Mouse (Mus musculus): ENCODE data around the gene Tnfsfm13. TPM values are rescaled to one million over a fixed set of nuclear protein-coding genes. Genes with fewer than 3 reads are reported as not detected.

Gene Tnfsfm13
- polyA plus RNA-seq (2012; ENCODE audit: low replicate concordance) = 5.4 and 13.6 TPM in 2 replicates

DNA sequence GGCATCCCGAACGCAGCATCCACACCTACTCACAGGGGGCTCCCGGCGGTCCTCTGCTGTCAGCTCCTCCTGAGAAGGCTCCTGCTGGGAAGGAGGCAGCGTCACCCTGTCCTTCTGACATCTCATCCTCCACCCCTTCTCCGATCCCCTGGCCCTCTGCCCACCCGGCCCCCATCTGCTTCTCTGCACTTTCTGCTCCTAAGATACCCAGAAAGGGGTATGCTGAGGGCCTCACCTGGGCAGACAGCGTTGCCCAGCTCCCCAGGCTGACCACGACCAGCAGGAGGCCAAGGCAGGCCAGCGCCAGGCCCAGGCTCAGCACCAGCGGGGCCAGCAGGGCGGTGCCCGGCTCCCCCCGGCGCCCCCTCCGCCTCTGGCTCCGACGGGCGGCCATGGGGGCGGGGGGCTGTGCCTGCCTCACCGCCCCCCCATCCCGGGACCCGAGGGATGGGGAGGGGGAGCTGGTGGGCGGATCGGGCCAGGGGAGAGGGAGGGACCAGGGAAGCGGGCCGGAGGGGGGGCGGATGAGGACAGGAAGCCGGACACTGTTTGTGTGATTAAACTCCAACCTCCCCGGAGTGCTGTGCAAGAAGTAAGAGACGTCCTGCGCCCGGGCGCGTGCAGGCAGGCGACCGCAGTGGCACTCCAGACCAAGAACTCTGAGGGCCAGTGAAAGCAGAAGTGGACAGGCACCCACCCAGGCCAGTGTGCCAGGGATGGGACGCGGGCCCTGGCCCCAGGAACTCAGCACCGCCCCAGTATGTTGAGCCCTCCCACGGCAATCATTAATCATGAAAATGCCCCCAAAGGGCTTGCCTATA is at the start of gene Tnfsfm13, which contains the start of gene Tnfsf12:
TSS of gene Tnfsfm13 (minus strand) at position 738 of the 821 bp plus-strand sequence.
TSS of gene Tnfsf12 (minus strand) at position 489 of the 821 bp plus-strand sequence.

GRCm38 (mm10) chr11:69685526-69686148 is 10.3 kb downstream of the Tnfsfm13 start, which contains the start of gene Tnfsf13:
Gene Tnfsf13, minus strand, starts transcription at chr11:69685784.

GRCm38 (mm10) chr11:69681314-69682208 is 14.3 kb downstream of the Tnfsfm13 start, which contains the start of gene Senp3:
Gene Senp3, minus strand, starts transcription at chr11:69682084.

GRCm38 (mm10) chr11:69672211-69672706 is 23.6 kb downstream of the Tnfsfm13 start, which contains the start of gene Eif4a1:
Gene Eif4a1, minus strand, starts transcription at chr11:69672423.

DNA sequence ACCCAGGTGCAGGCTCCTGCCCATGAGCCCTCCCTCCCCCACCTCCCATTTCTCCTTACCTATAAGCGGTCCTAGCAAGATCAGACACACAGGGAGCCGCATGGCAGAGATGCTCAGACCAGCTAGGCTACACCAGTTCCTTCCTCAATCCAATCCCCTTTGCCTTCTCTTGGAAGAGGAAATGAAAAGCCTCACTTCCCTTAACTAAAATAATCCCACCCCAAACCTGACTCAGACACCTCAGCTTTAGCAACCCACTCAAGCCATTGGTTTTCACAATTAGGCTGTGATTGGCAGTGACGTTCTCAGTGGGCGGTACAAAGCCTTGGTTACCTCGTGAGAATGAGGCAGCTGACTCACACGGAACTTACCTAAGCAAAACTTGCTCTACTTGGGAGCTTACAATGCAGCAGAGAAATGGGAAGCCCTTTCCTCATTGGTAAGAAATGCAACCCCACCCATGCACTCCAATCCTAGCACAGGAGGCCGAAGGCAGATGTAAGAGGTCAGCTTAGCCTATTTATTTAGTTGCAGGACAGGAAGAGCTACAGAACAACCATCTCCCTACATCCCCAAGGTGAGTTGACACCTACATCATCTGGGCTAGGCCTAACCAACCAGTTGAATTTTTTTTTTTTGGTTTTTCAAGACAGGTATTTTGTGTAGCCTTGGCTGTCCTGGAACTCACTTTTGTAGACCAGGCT is 29.8 kb downstream of the Tnfsfm13 start, which contains the start of gene Cd68:
TSS of gene Cd68 (minus strand) at position 193 of the 704 bp plus-strand sequence.

DNA sequence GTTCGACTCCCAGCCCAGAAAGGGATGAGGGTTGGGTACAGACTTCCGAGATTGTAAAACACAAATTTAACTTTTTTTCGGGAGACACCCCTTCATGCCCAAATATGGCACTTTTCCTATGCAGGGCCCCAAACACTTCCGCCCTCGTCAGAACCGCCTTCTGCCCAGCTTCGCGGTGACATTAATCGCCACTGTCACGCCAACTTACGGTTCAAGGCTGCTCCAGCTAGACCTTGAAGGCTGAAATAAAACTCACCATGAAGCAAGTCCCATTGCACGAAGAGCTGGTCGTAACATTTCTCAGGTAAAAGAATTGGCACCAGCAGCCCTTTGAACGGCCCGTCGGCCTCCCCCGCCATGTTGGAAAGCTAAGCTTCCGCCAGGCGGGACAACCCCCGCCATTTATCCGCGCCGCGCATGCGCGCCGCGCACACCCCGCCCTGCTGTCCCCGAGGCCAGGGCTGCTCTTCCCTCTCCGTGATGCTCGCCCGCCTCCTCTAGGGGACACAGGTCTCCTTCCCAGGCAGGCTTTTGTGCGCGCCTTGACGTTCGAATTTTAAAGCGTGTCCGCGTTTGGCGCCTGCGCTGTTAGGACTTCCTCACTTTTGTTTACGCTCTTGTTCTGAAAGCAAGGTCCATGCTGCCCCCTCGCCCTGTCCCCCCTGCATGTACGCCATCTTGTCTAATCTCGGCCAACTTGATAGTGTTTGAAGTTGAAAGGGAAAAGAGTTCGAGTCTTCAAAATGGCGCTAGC is 33.5 kb downstream of the Tnfsfm13 start, which contains the start of gene Mpdu1:
TSS of gene Mpdu1 (minus strand) at position 430 of the 754 bp plus-strand sequence.

GRCm38 (mm10) chr11:69655264-69656064 is 40.4 kb downstream of the Tnfsfm13 start, which contains the start of gene Sox15:
Gene Sox15, plus strand, starts transcription at chr11:69655314.

Other genes starting within 250 kb of the Tnfsfm13 start
- gene Dnah2, start 147.0 kb downstream of the Tnfsfm13 start, polyA plus RNA-seq (2012; ENCODE audit: low replicate concordance) = 0.30 and 0.55 TPM in 2 replicates
- gene Efnb3, start 135.9 kb downstream of the Tnfsfm13 start, polyA plus RNA-seq (2012; ENCODE audit: low replicate concordance) = 0.63 and 0.73 TPM in 2 replicates
- 2.2 and 18.6 TPM in 2 replicates for gene Wrap53, start 115.8 kb downstream of the Tnfsfm13 start, polyA plus RNA-seq (2012; ENCODE audit: low replicate concordance)
- 109 and 132 TPM in 2 replicates for gene Trp53, start 115.7 kb downstream of the Tnfsfm13 start, polyA plus RNA-seq (2012; ENCODE audit: low replicate concordance)
- gene Atp1b2, start 90.2 kb downstream of the Tnfsfm13 start, polyA plus RNA-seq (2012; ENCODE audit: low replicate concordance) = 2.5 and 19.1 TPM in 2 replicates
- not detected in 2 replicates for gene Shbg, start 78.2 kb downstream of the Tnfsfm13 start, polyA plus RNA-seq (2012; ENCODE audit: low replicate concordance)
- not detected in 2 replicates for gene Sat2, start 74.1 kb downstream of the Tnfsfm13 start, polyA plus RNA-seq (2012; ENCODE audit: low replicate concordance)
- gene Fxr2, start 63.1 kb downstream of the Tnfsfm13 start, polyA plus RNA-seq (2012; ENCODE audit: low replicate concordance) = 66.7 and 112 TPM in 2 replicates
- gene Sox15, start 40.8 kb downstream of the Tnfsfm13 start, polyA plus RNA-seq (2012; ENCODE audit: low replicate concordance) = 0.34 and 0.66 TPM in 2 replicates
- gene Mpdu1, start 33.5 kb downstream of the Tnfsfm13 start, polyA plus RNA-seq (2012; ENCODE audit: low replicate concordance) = 30.6 and 38.5 TPM in 2 replicates
- 57.5 and 132 TPM in 2 replicates for gene Cd68, start 29.9 kb downstream of the Tnfsfm13 start, polyA plus RNA-seq (2012; ENCODE audit: low replicate concordance)
- gene Eif4a1, start 23.7 kb downstream of the Tnfsfm13 start, polyA plus RNA-seq (2012; ENCODE audit: low replicate concordance) = 136 and 185 TPM in 2 replicates
- gene Senp3, start 14.0 kb downstream of the Tnfsfm13 start, polyA plus RNA-seq (2012; ENCODE audit: low replicate concordance) = 60.8 and 121 TPM in 2 replicates
- 2.6 and 5.5 TPM in 2 replicates for gene Tnfsf13, start 10.3 kb downstream of the Tnfsfm13 start, polyA plus RNA-seq (2012; ENCODE audit: low replicate concordance)
- gene Tnfsf12, start 249 bp downstream of the Tnfsfm13 start, polyA plus RNA-seq (2012; ENCODE audit: low replicate concordance) = 17.2 and 26.3 TPM in 2 replicates
- gene Polr2a, start 62.5 kb upstream of the Tnfsfm13 start, polyA plus RNA-seq (2012; ENCODE audit: low replicate concordance) = 127 and 149 TPM in 2 replicates
- gene Slc35g3, start 65.9 kb upstream of the Tnfsfm13 start, polyA plus RNA-seq (2012; ENCODE audit: low replicate concordance) = not detected in 2 replicates
- gene Zbtb4, start 69.8 kb upstream of the Tnfsfm13 start, polyA plus RNA-seq (2012; ENCODE audit: low replicate concordance) = 133 and 229 TPM in 2 replicates
- 2.3 and 2.5 TPM in 2 replicates for gene Chrnb1, start 99.8 kb upstream of the Tnfsfm13 start, polyA plus RNA-seq (2012; ENCODE audit: low replicate concordance)
- gene Fgf11, start 105.8 kb upstream of the Tnfsfm13 start, polyA plus RNA-seq (2012; ENCODE audit: low replicate concordance) = 0.86 and 1.1 TPM in 2 replicates
- gene Tmem102, start 109.5 kb upstream of the Tnfsfm13 start, polyA plus RNA-seq (2012; ENCODE audit: low replicate concordance) = 0.17 and 0.45 TPM in 2 replicates
- not detected in 2 replicates for gene Gm39566, start 119.2 kb upstream of the Tnfsfm13 start, polyA plus RNA-seq (2012; ENCODE audit: low replicate concordance)
- not detected in 2 replicates for gene Spem2, start 122.4 kb upstream of the Tnfsfm13 start, polyA plus RNA-seq (2012; ENCODE audit: low replicate concordance)
- gene Spem1, start 126.1 kb upstream of the Tnfsfm13 start, polyA plus RNA-seq (2012; ENCODE audit: low replicate concordance) = not detected in 2 replicates
- 3.5 and 7.7 TPM in 2 replicates for gene Nlgn2, start 141.7 kb upstream of the Tnfsfm13 start, polyA plus RNA-seq (2012; ENCODE audit: low replicate concordance)
- gene Tmem256, start 142.4 kb upstream of the Tnfsfm13 start, polyA plus RNA-seq (2012; ENCODE audit: low replicate concordance) = 239 and 507 TPM in 2 replicates
- gene Plscr3, start 150.3 kb upstream of the Tnfsfm13 start, polyA plus RNA-seq (2012; ENCODE audit: low replicate concordance) = 37.9 and 61.0 TPM in 2 replicates
- gene Tnk1, start 162.6 kb upstream of the Tnfsfm13 start, polyA plus RNA-seq (2012; ENCODE audit: low replicate concordance) = 1.7 TPM in 1 of 2 replicates, not detected in the other
- not detected in 2 replicates for gene Tmem95, start 181.9 kb upstream of the Tnfsfm13 start, polyA plus RNA-seq (2012; ENCODE audit: low replicate concordance)
- 3.0 and 3.7 TPM in 2 replicates for gene Kctd11, start 185.3 kb upstream of the Tnfsfm13 start, polyA plus RNA-seq (2012; ENCODE audit: low replicate concordance)
- 193 and 275 TPM in 2 replicates for gene Acap1, start 199.4 kb upstream of the Tnfsfm13 start, polyA plus RNA-seq (2012; ENCODE audit: low replicate concordance)
- gene 2810408A11Rik, start 204.9 kb upstream of the Tnfsfm13 start, polyA plus RNA-seq (2012; ENCODE audit: low replicate concordance) = 1.1 and 1.5 TPM in 2 replicates
- 67.4 and 137 TPM in 2 replicates for gene Neurl4, start 205.0 kb upstream of the Tnfsfm13 start, polyA plus RNA-seq (2012; ENCODE audit: low replicate concordance)
- gene Gps2, start 217.8 kb upstream of the Tnfsfm13 start, polyA plus RNA-seq (2012; ENCODE audit: low replicate concordance) = 109 and 212 TPM in 2 replicates
- gene Eif5a, start 225.9 kb upstream of the Tnfsfm13 start, polyA plus RNA-seq (2012; ENCODE audit: low replicate concordance) = 938 and 1,043 TPM in 2 replicates
- gene Ybx2, start 239.7 kb upstream of the Tnfsfm13 start, polyA plus RNA-seq (2012; ENCODE audit: low replicate concordance) = 0.54 and 2.7 TPM in 2 replicates

All from hematopoietic multipotent progenitor cell, adult 10-12 weeks (in vitro differentiated cells).